Mouse (Mus musculus): ENCODE measurements around the gene Adam12. TPM values are rescaled to one million over a fixed set of nuclear protein-coding genes. Genes with fewer than 3 reads are reported as not detected.

Gene Adam12
- polyA plus RNA-seq, 1 experiment from 2014 or later, result 2.1 TPM

GRCm38 (mm10) chr7:134088548-134089347, 143.2 kb downstream of the Adam12 start:
- H3K4me1 ChIP-seq (ENCODE audit: control insufficient read depth, insufficient read depth, low read length), result no peaks in the 10 kb centered on the region
- no peak overlapping the region for H3K27ac ChIP-seq (ENCODE audit: low read length)
- H3K4me3 ChIP-seq (ENCODE audit: low read depth, low read length), result no peak overlapping the region
- no peaks in the 10 kb centered on the region for H3K27me3 ChIP-seq (ENCODE audit: control insufficient read depth, insufficient read depth, low read depth, low read length)
- 74% methylated on average over 14 of the region's 14 CpGs for WGBS
- ATAC-seq, result no peak
- H3K36me3 ChIP-seq (ENCODE audit: control insufficient read depth, insufficient read depth, low read length), result no peaks in the 10 kb centered on the region
- no peaks in the 10 kb centered on the region for H3K9me3 ChIP-seq (replicated peaks; ENCODE audit: control insufficient read depth, low read length, poor library complexity, severe bottlenecking)
- H3K9ac ChIP-seq (ENCODE audit: low read depth, low read length), result no peak overlapping the region
- no peak overlapping the region for H3K4me2 ChIP-seq (ENCODE audit: low read length)

- Histone ChIP-seq H3K27ac (ENCODE audit: low read length) (no peak overlapping the region), H3K4me1 (ENCODE audit: control insufficient read depth, insufficient read depth, low read length) (no peaks in the 10 kb centered on the region), H3K4me2 (ENCODE audit: low read length) (no peak overlapping the region), H3K9ac (ENCODE audit: low read depth, low read length) (no peak overlapping the region), H3K4me3 (ENCODE audit: low read depth, low read length) (no peak overlapping the region), H3K36me3 (ENCODE audit: control insufficient read depth, insufficient read depth, low read length) (no peaks in the 10 kb centered on the region), H3K9me3 (replicated peaks; ENCODE audit: control insufficient read depth, low read length, poor library complexity, severe bottlenecking) (no peaks in the 10 kb centered on the region), H3K27me3 (ENCODE audit: control insufficient read depth, insufficient read depth, low read depth, low read length) (no peaks in the 10 kb centered on the region)
- no peak for ATAC-seq
- 73% methylated on average over 2 of the region's 2 CpGs for WGBS
Observed at GRCm38 (mm10) chr7:134085396-134085795, 146.6 kb downstream of the Adam12 start.

DNA sequence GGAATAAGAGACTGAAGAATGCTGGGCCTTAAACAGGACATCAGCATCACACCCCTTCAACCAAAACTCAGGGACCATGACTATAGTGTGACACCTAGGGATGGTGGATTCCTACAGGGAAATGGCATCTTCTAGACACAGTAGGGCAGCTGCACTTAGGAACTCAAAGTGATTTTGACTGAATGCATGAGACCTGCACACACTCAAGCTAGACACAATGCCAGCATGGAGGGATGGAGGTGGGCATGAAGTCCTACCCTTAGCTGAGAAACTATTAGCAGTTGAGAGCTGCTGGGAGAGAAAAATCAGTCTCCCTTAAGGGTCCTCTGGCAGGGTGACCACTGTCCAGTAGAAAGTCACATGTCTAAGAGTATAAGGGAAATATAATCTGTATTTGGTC, 147.0 kb downstream of the Adam12 start:
- Histone ChIP-seq H3K9ac (ENCODE audit: low read depth, low read length) (no peak overlapping the region), H3K4me3 (ENCODE audit: low read depth, low read length) (no peak overlapping the region), H3K36me3 (ENCODE audit: control insufficient read depth, insufficient read depth, low read length) (no peaks in the 10 kb centered on the region), H3K27me3 (ENCODE audit: control insufficient read depth, insufficient read depth, low read depth, low read length) (no peaks in the 10 kb centered on the region), H3K9me3 (replicated peaks; ENCODE audit: control insufficient read depth, low read length, poor library complexity, severe bottlenecking) (no peaks in the 10 kb centered on the region), H3K27ac (ENCODE audit: low read length) (no peak overlapping the region), H3K4me2 (ENCODE audit: low read length) (no peak overlapping the region), H3K4me1 (ENCODE audit: control insufficient read depth, insufficient read depth, low read length) (no peaks in the 10 kb centered on the region)
- no peak for ATAC-seq

DNA sequence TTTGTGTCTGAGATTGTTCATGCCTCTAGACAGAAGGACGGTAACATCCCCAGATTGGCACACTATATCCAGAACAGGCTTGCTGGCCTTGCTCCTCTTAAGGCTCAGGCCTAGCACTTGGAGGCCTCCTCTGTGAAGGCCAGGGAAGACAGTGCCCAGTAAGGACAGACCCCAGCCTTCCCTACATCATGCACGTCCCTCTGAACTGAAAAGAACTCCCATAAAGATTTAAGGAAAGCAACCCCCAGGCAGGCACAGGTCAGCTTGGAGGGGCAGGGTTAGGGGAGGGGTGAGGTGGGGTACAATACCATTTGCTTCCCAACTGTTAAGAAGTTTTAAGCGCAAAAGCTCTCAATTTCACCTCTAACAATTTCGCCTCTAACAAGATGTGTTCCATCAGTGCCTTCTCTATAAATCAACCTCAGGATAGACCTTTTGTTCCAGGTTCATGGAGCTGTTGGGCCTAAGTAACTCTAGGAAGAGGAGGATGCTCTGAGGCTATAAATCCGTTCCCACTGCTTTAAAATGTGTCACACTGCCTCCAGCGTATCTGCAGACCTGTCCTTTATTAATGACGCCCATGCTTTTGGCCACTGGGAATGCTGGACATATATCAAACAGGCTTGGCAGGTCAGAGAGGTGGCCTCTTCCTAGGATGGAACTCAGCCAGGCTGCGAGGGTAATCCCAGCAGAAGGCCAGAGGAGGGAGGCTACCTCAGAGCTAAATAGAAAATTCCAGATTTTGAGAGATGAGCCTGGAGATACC, 150.5 kb downstream of the Adam12 start:
- no peak overlapping the region for H3K9ac ChIP-seq (ENCODE audit: low read depth, low read length)
- no peaks in the 10 kb centered on the region for H3K9me3 ChIP-seq (replicated peaks; ENCODE audit: control insufficient read depth, low read length, poor library complexity, severe bottlenecking)
- no peak overlapping the region for H3K4me3 ChIP-seq (ENCODE audit: low read depth, low read length)
- no peaks in the 10 kb centered on the region for H3K27me3 ChIP-seq (ENCODE audit: control insufficient read depth, insufficient read depth, low read depth, low read length)
- H3K36me3 ChIP-seq (ENCODE audit: control insufficient read depth, insufficient read depth, low read length), result no peaks in the 10 kb centered on the region
- ATAC-seq, result no peak
- H3K27ac ChIP-seq (ENCODE audit: low read length), result no peak overlapping the region
- WGBS, result 87% methylated on average over 8 of the region's 8 CpGs
- no peaks in the 10 kb centered on the region for H3K4me1 ChIP-seq (ENCODE audit: control insufficient read depth, insufficient read depth, low read length)
- no peak overlapping the region for H3K4me2 ChIP-seq (ENCODE audit: low read length)

DNA sequence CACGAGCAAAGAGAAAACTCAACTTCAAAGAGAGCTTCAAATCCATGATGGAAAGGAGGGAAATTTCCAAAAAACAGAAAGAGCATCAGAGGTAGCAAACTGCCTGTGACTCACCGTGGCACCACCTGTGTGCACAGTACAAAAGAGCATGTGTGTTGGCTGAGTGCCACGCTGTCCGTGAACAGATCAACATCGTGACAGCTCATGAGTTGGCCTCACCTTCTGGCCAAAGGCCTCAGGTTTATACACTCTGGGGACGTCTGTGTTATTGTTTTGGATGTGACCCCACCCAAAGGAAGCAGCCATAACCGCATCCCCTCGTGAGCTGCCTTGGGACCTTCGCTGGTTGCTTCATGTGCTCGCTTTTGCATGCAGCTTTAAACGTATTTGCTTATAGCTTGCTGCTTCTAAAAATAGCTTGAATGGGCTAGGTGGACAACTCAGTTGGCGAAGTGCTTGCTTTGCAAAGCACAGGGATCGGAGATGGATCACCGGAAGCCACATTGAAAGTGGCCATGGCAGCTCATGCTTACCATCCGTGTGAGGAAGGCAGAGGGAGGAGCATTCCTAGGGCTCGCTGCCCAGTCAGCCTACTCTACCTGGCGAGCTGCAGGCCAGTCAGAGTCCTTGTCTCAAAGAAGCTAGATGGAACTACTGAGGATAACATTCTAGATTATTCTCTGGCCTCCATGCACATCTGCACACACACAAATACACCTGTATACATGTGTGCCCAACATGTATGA, 151.8 kb downstream of the Adam12 start:
- Histone ChIP-seq H3K27ac (ENCODE audit: low read length) (no peak overlapping the region), H3K4me1 (ENCODE audit: control insufficient read depth, insufficient read depth, low read length) (no peaks in the 10 kb centered on the region), H3K4me3 (ENCODE audit: low read depth, low read length) (no peak overlapping the region), H3K27me3 (ENCODE audit: control insufficient read depth, insufficient read depth, low read depth, low read length) (no peaks in the 10 kb centered on the region), H3K9me3 (replicated peaks; ENCODE audit: control insufficient read depth, low read length, poor library complexity, severe bottlenecking) (no peaks in the 10 kb centered on the region), H3K4me2 (ENCODE audit: low read length) (no peak overlapping the region), H3K9ac (ENCODE audit: low read depth, low read length) (no peak overlapping the region), H3K36me3 (ENCODE audit: control insufficient read depth, insufficient read depth, low read length) (no peaks in the 10 kb centered on the region)
- 85% methylated on average over 17 of the region's 17 CpGs for WGBS
- no peak for ATAC-seq

DNA sequence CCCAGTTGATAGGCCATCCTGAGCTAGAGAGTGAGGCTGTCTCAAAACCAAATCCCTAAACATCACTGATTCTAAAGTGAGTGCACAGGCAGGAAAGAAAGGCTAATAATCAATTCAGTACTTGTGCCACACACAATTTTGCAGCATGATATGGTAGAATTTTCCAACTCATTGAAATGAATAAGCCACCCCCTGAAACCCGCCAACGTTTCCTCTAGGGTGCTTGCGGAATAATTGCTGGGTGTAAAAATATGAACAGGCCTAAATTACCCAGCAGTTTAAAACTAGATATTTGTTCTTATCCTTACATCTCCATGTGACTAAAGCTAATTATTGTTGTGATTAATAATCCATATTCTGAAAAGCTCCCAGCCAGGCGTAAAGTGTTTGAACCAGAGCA, 154.3 kb downstream of the Adam12 start:
- H3K27ac ChIP-seq (ENCODE audit: low read length), result no peak overlapping the region
- H3K9ac ChIP-seq (ENCODE audit: low read depth, low read length), result no peak overlapping the region
- no peak overlapping the region for H3K4me2 ChIP-seq (ENCODE audit: low read length)
- ATAC-seq, result no peak
- H3K9me3 ChIP-seq (replicated peaks; ENCODE audit: control insufficient read depth, low read length, poor library complexity, severe bottlenecking), result no peaks in the 10 kb centered on the region
- H3K4me1 ChIP-seq (ENCODE audit: control insufficient read depth, insufficient read depth, low read length), result no peaks in the 10 kb centered on the region
- H3K36me3 ChIP-seq (ENCODE audit: control insufficient read depth, insufficient read depth, low read length), result no peaks in the 10 kb centered on the region
- no peak overlapping the region for H3K4me3 ChIP-seq (ENCODE audit: low read depth, low read length)
- H3K27me3 ChIP-seq (ENCODE audit: control insufficient read depth, insufficient read depth, low read depth, low read length), result no peaks in the 10 kb centered on the region
- WGBS, result 87% methylated on average over 4 of the region's 4 CpGs

DNA sequence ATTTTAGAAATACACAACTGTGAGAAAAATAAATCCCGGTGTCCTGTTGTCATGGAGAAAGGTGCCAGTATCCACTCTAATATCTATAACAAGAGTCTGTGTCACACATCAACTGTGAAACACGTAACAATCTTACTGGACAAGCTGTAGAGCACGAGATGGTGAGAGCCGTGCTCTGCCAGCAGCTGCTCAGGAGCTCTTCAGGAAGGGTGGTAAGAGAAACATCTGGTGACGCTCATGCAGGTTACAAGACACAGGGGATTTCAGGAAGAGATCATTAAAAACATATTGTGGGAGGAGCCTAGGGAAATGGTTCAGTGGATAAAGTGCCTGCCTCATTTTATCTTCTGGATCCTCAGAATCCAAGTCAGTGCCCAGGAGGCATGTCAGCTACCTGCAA, 158.9 kb downstream of the Adam12 start:
- 90% methylated on average over 5 of the region's 5 CpGs for WGBS
- no peak for ATAC-seq

DNA sequence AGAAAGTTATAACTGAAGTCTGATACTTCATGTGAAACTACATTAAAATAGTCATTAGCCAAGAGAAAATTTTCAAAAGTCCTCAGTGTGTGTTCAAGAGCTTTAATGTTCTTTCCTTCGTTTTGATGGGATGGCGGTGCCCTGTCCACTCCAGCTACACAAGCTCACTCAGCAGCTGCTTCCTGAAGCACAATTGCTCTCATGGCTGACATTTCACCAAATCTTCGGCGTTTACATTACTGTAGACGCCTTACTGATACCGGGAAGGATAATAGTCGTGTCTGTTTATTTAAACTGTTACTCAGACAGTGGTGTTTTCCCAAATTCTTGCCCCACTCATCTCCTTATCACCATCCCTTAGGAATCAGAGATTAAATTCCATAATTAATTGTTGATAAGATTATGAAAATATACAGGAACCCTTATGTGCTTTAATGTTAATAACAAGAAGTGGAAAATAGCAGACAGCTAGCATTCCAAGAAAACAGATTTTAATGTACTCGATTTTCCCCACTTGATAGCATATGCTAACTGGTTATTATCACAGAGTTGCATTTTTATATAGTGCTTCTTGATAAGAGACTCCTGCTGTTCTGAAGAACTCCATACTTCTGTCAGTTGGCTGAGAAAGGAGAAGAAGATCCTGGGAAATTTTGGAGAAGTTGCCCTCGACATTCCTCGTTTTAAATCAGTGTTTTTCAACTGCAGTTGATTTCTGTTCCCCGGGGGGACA, 160.6 kb downstream of the Adam12 start:
- no peak overlapping the region for H3K4me3 ChIP-seq (ENCODE audit: low read depth, low read length)
- H3K9ac ChIP-seq (ENCODE audit: low read depth, low read length), result no peak overlapping the region
- no peak overlapping the region for H3K27ac ChIP-seq (ENCODE audit: low read length)
- H3K4me2 ChIP-seq (ENCODE audit: low read length), result no peak overlapping the region
- H3K4me1 ChIP-seq (ENCODE audit: control insufficient read depth, insufficient read depth, low read length), result no peaks in the 10 kb centered on the region
- WGBS, result 82% methylated on average over 11 of the region's 11 CpGs
- no peaks in the 10 kb centered on the region for H3K27me3 ChIP-seq (ENCODE audit: control insufficient read depth, insufficient read depth, low read depth, low read length)
- H3K9me3 ChIP-seq (replicated peaks; ENCODE audit: control insufficient read depth, low read length, poor library complexity, severe bottlenecking), result no peaks in the 10 kb centered on the region
- ATAC-seq, result no peak
- H3K36me3 ChIP-seq (ENCODE audit: control insufficient read depth, insufficient read depth, low read length), result no peaks in the 10 kb centered on the region

More for the DNA sequence above, 158.9 kb downstream of the Adam12 start:
- Histone ChIP-seq H3K27me3 (ENCODE audit: control insufficient read depth, insufficient read depth, low read depth, low read length) (no peaks in the 10 kb centered on the region), H3K36me3 (ENCODE audit: control insufficient read depth, insufficient read depth, low read length) (no peaks in the 10 kb centered on the region), H3K4me2 (ENCODE audit: low read length) (no peak overlapping the region), H3K9ac (ENCODE audit: low read depth, low read length) (no peak overlapping the region), H3K27ac (ENCODE audit: low read length) (no peak overlapping the region), H3K4me3 (ENCODE audit: low read depth, low read length) (no peak overlapping the region), H3K9me3 (replicated peaks; ENCODE audit: control insufficient read depth, low read length, poor library complexity, severe bottlenecking) (no peaks in the 10 kb centered on the region), H3K4me1 (ENCODE audit: control insufficient read depth, insufficient read depth, low read length) (no peaks in the 10 kb centered on the region)
